Mouse (Mus musculus): Measurements from ENCODE around the gene Rnpep. TPM values are rescaled to one million over a fixed set of nuclear protein-coding genes. Genes with fewer than 3 reads are reported as not detected.

Rnpep gene
- 81.4 and 88.9 TPM in 2 replicates for polyA plus RNA-seq (2014; fragmentation: Nextera tagmentation; extraction: Ambion mirVana)

DNA sequence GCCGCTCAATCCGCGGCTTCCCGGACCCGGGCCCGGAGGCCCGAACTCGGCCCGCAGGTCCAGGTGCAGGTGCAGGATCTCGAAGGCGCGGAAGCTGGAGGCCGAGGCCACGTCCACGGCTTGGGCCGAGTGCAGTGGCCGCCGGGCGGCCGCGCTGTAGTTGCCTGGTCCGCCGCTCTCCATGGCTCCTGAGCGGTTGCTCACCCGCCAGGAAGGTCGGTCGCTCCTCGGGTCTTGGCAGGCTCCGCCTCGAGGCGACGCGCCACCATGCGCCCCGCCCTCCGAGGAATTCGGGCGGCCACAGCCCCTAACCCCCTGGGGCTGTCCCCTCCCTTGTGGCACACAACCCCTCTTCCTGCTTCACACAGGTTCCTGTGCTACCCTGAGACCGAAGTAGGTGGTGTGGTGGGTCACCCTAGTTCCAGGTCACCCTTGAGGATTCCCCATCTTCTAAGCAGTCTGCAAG is at the start of gene Rnpep:
Gene Rnpep (minus strand): TSS at position 259 of the 466 bp plus-strand sequence.
- Histone ChIP-seq H3K9me3 (replicated peaks; ENCODE audit: control insufficient read depth, low read length) (no peaks in the 10 kb centered on the region), H3K27ac (ENCODE audit: low read depth, low read length) (peak within 1 kb of the TSS; percentile 88), H3K4me3 (ENCODE audit: low read depth, low read length) (peak within 1 kb of the TSS; percentile 85), H3K36me3 (ENCODE audit: control insufficient read depth, insufficient read depth, low read length) (peaks cover under 1% of the 10 kb centered on the region), H3K27me3 (replicated peaks; ENCODE audit: control insufficient read depth, insufficient read depth, low read length) (no peaks in the 10 kb centered on the region), H3K4me2 (ENCODE audit: low read length) (peak within 1 kb of the TSS; percentile 78), H3K4me1 (ENCODE audit: control insufficient read depth, insufficient read depth, low read length) (peaks cover 12% of the 10 kb centered on the region), H3K9ac (ENCODE audit: low read length) (peak within 1 kb of the TSS; percentile 94)
- DNase-seq (ENCODE audit: low spot score) (peak; percentile 81), ATAC-seq (peak; percentile 93)
- WGBS, result 0% methylated on average over 39 of the region's 39 CpGs

GRCm38 (mm10) chr1:135330578-135330977 is 46.7 kb upstream of the Rnpep start:
- ATAC-seq (no peak), DNase-seq (ENCODE audit: low spot score) (no peak)
- H3K27ac ChIP-seq (ENCODE audit: low read depth, low read length), result no peak overlapping the region
- no peaks in the 10 kb centered on the region for H3K27me3 ChIP-seq (replicated peaks; ENCODE audit: control insufficient read depth, insufficient read depth, low read length)
- no peaks in the 10 kb centered on the region for H3K4me1 ChIP-seq (ENCODE audit: control insufficient read depth, insufficient read depth, low read length)
- no peak overlapping the region for H3K4me2 ChIP-seq (ENCODE audit: low read length)
- no peaks in the 10 kb centered on the region for H3K36me3 ChIP-seq (ENCODE audit: control insufficient read depth, insufficient read depth, low read length)
- H3K9me3 ChIP-seq (replicated peaks; ENCODE audit: control insufficient read depth, low read length), result no peaks in the 10 kb centered on the region
- H3K4me3 ChIP-seq (ENCODE audit: low read depth, low read length), result no peak overlapping the region
- H3K9ac ChIP-seq (ENCODE audit: low read length), result no peak overlapping the region
- 81% methylated on average over 6 of the region's 6 CpGs for whole genome bisulfite sequencing

DNA sequence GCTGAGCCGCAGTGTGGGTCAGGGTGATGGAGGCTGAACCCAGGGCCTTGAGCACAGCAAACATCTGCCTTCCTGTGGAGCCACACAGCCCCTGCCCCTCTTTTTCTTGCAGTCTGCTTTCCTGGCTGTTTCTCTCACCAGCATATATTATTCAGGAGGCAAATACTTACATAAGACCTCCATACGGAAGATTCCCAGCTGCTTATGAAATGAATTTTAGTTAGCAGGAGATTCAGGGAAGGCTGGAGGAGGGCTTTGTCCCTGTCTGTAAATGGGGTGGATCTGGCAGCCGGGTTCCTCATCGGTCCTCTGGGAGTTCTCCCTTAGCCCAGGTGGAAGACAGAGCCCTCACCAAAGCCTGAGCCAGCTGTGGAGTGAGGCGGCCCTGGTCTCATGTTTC is 44.5 kb upstream of the Rnpep start:
- no peak overlapping the region for H3K27ac ChIP-seq (ENCODE audit: low read depth, low read length)
- no peak overlapping the region for H3K9ac ChIP-seq (ENCODE audit: low read length)
- H3K4me3 ChIP-seq (ENCODE audit: low read depth, low read length), result no peak overlapping the region
- WGBS, result 77% methylated on average over 5 of the region's 5 CpGs
- H3K4me1 ChIP-seq (ENCODE audit: control insufficient read depth, insufficient read depth, low read length), result no peaks in the 10 kb centered on the region
- H3K27me3 ChIP-seq (replicated peaks; ENCODE audit: control insufficient read depth, insufficient read depth, low read length), result no peaks in the 10 kb centered on the region
- ATAC-seq (no peak), DNase-seq (ENCODE audit: low spot score) (no peak)
- H3K36me3 ChIP-seq (ENCODE audit: control insufficient read depth, insufficient read depth, low read length), result no peaks in the 10 kb centered on the region
- H3K9me3 ChIP-seq (replicated peaks; ENCODE audit: control insufficient read depth, low read length), result no peaks in the 10 kb centered on the region
- H3K4me2 ChIP-seq (ENCODE audit: low read length), result no peak overlapping the region

DNA sequence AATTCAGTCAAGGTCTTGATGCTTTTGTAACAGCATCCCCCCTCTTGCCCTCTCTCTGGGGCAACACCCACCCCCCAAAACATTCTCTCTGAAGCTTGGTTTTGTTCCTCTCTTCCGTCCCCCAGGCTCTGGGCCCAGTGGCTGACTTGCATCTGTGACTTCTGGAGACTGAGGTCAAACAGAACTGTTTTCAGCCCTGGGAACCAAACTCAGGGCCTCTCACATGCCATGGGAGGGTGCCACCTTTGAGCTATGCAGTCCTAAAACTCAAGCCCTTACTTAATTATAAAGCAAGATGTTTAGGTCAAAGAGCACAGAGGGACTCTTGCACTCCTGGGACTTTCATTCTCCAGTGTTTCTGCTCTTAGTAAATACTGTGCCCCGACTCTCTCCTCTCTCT is 42.0 kb upstream of the Rnpep start:
- Histone ChIP-seq H3K4me3 (ENCODE audit: low read depth, low read length) (no peak overlapping the region), H3K4me2 (ENCODE audit: low read length) (no peak overlapping the region), H3K36me3 (ENCODE audit: control insufficient read depth, insufficient read depth, low read length) (no peaks in the 10 kb centered on the region), H3K9me3 (replicated peaks; ENCODE audit: control insufficient read depth, low read length) (no peaks in the 10 kb centered on the region), H3K9ac (ENCODE audit: low read length) (no peak overlapping the region), H3K4me1 (ENCODE audit: control insufficient read depth, insufficient read depth, low read length) (no peaks in the 10 kb centered on the region), H3K27ac (ENCODE audit: low read depth, low read length) (no peak overlapping the region), H3K27me3 (replicated peaks; ENCODE audit: control insufficient read depth, insufficient read depth, low read length) (no peaks in the 10 kb centered on the region)
- no peak for ATAC-seq
- DNase-seq (ENCODE audit: low spot score), result no peak
- WGBS, result 95% methylated on average over 2 of the region's 2 CpGs

GRCm38 (mm10) chr1:135324571-135324970 is 40.7 kb upstream of the Rnpep start, which contains the start of gene Lmod1:
Gene Lmod1, plus strand, starts transcription at chr1:135324807.
- 20% methylated on average over 8 of the region's 8 CpGs for WGBS

DNA sequence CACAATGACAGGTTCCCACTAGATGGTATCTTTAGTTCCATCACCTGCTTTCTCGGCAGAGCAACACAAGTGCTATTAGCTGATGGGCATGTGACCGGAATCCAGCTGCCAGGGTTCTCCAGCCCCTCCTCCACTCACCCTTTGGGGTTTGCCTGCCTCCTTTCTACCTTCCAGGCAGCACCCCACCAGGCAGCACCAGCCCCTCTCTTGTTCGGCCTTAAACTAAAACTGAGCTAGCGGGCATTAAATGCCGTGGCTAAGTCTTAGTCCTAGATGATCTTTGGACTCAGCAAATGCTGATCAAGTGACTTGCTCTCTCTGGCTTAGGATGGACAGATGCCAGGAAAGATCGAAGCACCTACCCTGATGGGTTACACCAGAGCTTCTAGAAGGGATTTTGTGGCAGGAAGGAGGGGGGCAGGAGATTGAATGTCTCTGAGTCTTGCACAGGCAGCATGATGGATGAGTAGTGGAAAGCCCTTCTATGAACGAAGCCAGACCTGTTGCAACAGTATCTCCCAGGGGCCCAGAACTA is 39.5 kb upstream of the Rnpep start:
- no peaks in the 10 kb centered on the region for H3K4me1 ChIP-seq (ENCODE audit: control insufficient read depth, insufficient read depth, low read length)
- DNase-seq (ENCODE audit: low spot score), result no peak
- no peak for ATAC-seq
- H3K27ac ChIP-seq (ENCODE audit: low read depth, low read length), result no peak overlapping the region
- no peak overlapping the region for H3K4me2 ChIP-seq (ENCODE audit: low read length)
- H3K36me3 ChIP-seq (ENCODE audit: control insufficient read depth, insufficient read depth, low read length), result no peaks in the 10 kb centered on the region
- H3K27me3 ChIP-seq (replicated peaks; ENCODE audit: control insufficient read depth, insufficient read depth, low read length), result no peaks in the 10 kb centered on the region
- H3K9me3 ChIP-seq (replicated peaks; ENCODE audit: control insufficient read depth, low read length), result no peaks in the 10 kb centered on the region
- no peak overlapping the region for H3K9ac ChIP-seq (ENCODE audit: low read length)
- H3K4me3 ChIP-seq (ENCODE audit: low read depth, low read length), result no peak overlapping the region
- 88% methylated on average over 7 of the region's 7 CpGs for WGBS

More at GRCm38 (mm10) chr1:135324571-135324970, 40.7 kb upstream of the Rnpep start, which contains the start of gene Lmod1:
- Histone ChIP-seq H3K4me1 (ENCODE audit: control insufficient read depth, insufficient read depth, low read length) (no peaks in the 10 kb centered on the region), H3K9me3 (replicated peaks; ENCODE audit: control insufficient read depth, low read length) (no peaks in the 10 kb centered on the region), H3K36me3 (ENCODE audit: control insufficient read depth, insufficient read depth, low read length) (no peaks in the 10 kb centered on the region), H3K9ac (ENCODE audit: low read length) (no peak within 1 kb of the TSS), H3K27ac (ENCODE audit: low read depth, low read length) (no peak within 1 kb of the TSS), H3K4me2 (ENCODE audit: low read length) (no peak within 1 kb of the TSS), H3K4me3 (ENCODE audit: low read depth, low read length) (no peak within 1 kb of the TSS), H3K27me3 (replicated peaks; ENCODE audit: control insufficient read depth, insufficient read depth, low read length) (no peaks in the 10 kb centered on the region)
- no peak for DNase-seq (ENCODE audit: low spot score)
- ATAC-seq, result no peak

DNA sequence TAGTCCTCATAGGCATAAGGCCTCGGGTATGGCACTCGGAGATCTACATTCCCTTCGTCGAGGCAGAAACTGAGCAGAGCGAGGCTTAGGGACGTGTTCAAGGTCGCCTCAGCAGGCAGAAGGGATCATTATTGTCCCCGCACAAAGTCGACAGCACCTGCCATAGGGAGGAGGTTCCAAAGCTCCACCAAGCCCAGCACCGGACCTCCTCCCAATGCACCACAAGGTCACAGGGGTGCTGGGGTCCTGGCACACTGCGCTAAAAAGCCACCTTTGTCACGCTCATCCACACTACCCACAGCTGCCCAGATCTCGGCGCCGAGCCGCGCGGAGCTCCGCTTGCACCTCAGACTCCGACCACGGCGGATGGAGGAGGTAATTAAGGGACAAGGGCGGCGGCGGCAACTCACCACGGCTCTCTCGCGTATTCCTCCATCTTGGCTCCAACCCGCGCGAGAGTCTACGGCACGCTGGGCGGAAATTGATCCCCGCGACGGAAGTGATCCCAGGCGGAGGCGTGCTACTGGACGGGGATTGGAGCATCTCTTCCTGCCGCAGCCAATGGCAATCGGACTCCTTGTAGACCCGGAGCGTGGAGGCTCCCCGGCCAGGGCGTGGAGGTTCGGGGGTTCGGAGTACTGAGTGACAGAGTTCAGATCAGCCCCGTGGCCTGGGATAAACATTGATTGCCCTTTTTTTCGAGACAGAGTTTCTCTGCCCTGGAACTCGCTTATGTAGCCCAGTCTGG is 29.6 kb upstream of the Rnpep start, which contains the start of gene Timm17a:
Gene Timm17a (minus strand): TSS at position 495 of the 748 bp plus-strand sequence.
- no peaks in the 10 kb centered on the region for H3K27me3 ChIP-seq (replicated peaks; ENCODE audit: control insufficient read depth, insufficient read depth, low read length)
- peak; percentile 100 for ATAC-seq
- H3K27ac ChIP-seq (ENCODE audit: low read depth, low read length), result peak within 1 kb of the TSS; percentile 72
- peak within 1 kb of the TSS; percentile 97 for H3K9ac ChIP-seq (ENCODE audit: low read length)
- no peaks in the 10 kb centered on the region for H3K9me3 ChIP-seq (replicated peaks; ENCODE audit: control insufficient read depth, low read length)
- H3K4me2 ChIP-seq (ENCODE audit: low read length), result peak within 1 kb of the TSS; percentile 91
- WGBS, result under 1% methylated on average over 51 of the region's 51 CpGs
- peak within 1 kb of the TSS; percentile 95 for H3K4me3 ChIP-seq (ENCODE audit: low read depth, low read length)
- peaks cover 10% of the 10 kb centered on the region for H3K36me3 ChIP-seq (ENCODE audit: control insufficient read depth, insufficient read depth, low read length)
- peaks cover 10% of the 10 kb centered on the region for H3K4me1 ChIP-seq (ENCODE audit: control insufficient read depth, insufficient read depth, low read length)
- peak; percentile 97 for DNase-seq (ENCODE audit: low spot score)

DNA sequence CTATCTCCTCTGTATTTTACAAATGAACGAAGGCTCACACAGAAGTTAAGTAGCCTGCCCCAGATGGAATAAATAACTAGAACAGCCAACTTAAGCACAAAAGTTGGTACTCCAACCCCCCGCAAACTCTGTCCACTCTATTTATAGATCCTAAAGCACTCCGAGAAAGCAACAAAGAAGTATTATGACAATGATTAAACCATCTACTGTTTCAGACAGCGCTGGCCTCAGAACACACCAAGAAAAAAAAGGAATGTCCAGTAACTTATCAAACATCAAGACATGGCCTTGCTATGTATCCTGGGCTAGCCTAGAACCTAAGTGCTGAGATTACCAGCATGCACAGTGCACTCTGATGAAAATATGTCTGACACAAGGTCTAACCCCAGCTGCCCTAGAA is 28.3 kb upstream of the Rnpep start:
- Histone ChIP-seq H3K27me3 (replicated peaks; ENCODE audit: control insufficient read depth, insufficient read depth, low read length) (no peaks in the 10 kb centered on the region), H3K9ac (ENCODE audit: low read length) (peak overlapping the region; percentile 97; the same call in 1 of the 2 replicates), H3K4me2 (ENCODE audit: low read length) (peak overlapping the region; percentile 91), H3K4me1 (ENCODE audit: control insufficient read depth, insufficient read depth, low read length) (peaks cover 10% of the 10 kb centered on the region), H3K9me3 (replicated peaks; ENCODE audit: control insufficient read depth, low read length) (no peaks in the 10 kb centered on the region), H3K27ac (ENCODE audit: low read depth, low read length) (no peak overlapping the region), H3K36me3 (ENCODE audit: control insufficient read depth, insufficient read depth, low read length) (peaks cover 23% of the 10 kb centered on the region), H3K4me3 (ENCODE audit: low read depth, low read length) (peak overlapping the region; percentile 95; the same call in 1 of the 2 replicates)
- ATAC-seq, result no peak
- WGBS, result 91% methylated on average over 4 of the region's 4 CpGs
- DNase-seq (ENCODE audit: low spot score), result no peak

DNA sequence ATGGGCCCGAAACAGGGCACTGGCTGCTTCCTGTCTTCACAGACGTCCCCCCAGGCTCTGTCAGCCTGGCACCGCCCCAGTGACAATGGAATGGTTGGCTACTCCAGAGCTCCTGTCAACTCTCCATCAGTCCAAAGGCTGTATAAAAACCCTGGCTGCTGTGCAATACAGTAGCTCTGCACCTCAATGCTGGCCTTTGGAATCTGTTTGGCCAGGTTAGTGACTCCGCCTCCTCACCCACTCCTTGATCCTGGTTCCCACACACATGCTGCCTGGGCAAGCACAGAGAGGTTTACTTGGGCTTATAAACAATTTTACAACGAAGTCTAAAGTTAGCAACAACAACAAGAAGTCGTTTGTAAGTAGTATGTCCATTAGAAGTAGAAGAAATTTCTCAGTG is 27.5 kb upstream of the Rnpep start:
- 75% methylated on average over 6 of the region's 6 CpGs for WGBS
- DNase-seq (ENCODE audit: low spot score) (no peak), ATAC-seq (no peak)
- H3K27me3 ChIP-seq (replicated peaks; ENCODE audit: control insufficient read depth, insufficient read depth, low read length), result no peaks in the 10 kb centered on the region
- no peak overlapping the region for H3K4me2 ChIP-seq (ENCODE audit: low read length)
- H3K27ac ChIP-seq (ENCODE audit: low read depth, low read length), result no peak overlapping the region
- no peaks in the 10 kb centered on the region for H3K9me3 ChIP-seq (replicated peaks; ENCODE audit: control insufficient read depth, low read length)
- no peak overlapping the region for H3K4me3 ChIP-seq (ENCODE audit: low read depth, low read length)
- H3K9ac ChIP-seq (ENCODE audit: low read length), result no peak overlapping the region
- peaks cover 30% of the 10 kb centered on the region for H3K36me3 ChIP-seq (ENCODE audit: control insufficient read depth, insufficient read depth, low read length)
- H3K4me1 ChIP-seq (ENCODE audit: control insufficient read depth, insufficient read depth, low read length), result peaks cover 10% of the 10 kb centered on the region
